Mouse (Mus musculus) myocyte (in vitro differentiated cells): ENCODE data around the gene Stag1. TPM values are rescaled to one million over a fixed set of nuclear protein-coding genes. Genes with fewer than 3 reads are reported as not detected.

ENCODE experiments used
- H3K27me3 ChIP-seq: one replicate; pipeline ENCODE4 v1.6.1; 2011; ENCODE audit not compliant: control insufficient read depth, insufficient read depth, insufficient read length
- H3K36me3 ChIP-seq: one replicate; pipeline ENCODE4 v1.6.1; 2011; ENCODE audit not compliant: control insufficient read depth, insufficient read depth
- H3K4me2 ChIP-seq: one replicate; pipeline ENCODE4 v1.6.1; 2011; ENCODE audit warnings: low read depth, control low read depth
- H3K4me3 ChIP-seq: one replicate; pipeline ENCODE4 v1.5.1; 2011; ENCODE audit warnings: mild to moderate bottlenecking, control low read depth, moderate library complexity
- H3K79me2 ChIP-seq: one replicate; pipeline ENCODE4 v1.6.1; 2011; ENCODE audit not compliant: control insufficient read depth, insufficient read depth
- H3ac ChIP-seq: one replicate; pipeline ENCODE4 v1.6.1; 2011; ENCODE audit not compliant: control insufficient read depth, insufficient read length
- CEBPB ChIP-seq: IDR thresholded peaks from 2 replicates; pipeline ENCODE4 v1.6.1; 2011; ENCODE audit warnings: mild to moderate bottlenecking, moderate library complexity; ENCODE audit not compliant: poor library complexity, insufficient read depth, severe bottlenecking
- E2F4 ChIP-seq: IDR thresholded peaks from one replicate; pipeline ENCODE4 v1.6.1; 2011; ENCODE audit warnings: mild to moderate bottlenecking, control low read depth, moderate library complexity; ENCODE audit not compliant: insufficient read depth
- MAX ChIP-seq: IDR thresholded peaks from one replicate; pipeline ENCODE4 v1.6.1; 2011; ENCODE audit warnings: low read depth, mild to moderate bottlenecking, control low read depth
- MYOD1 ChIP-seq, 3 experiments: IDR thresholded peaks; one replicate each; pipeline ENCODE4 v1.6.1; 2011; ENCODE audit warnings: control low read depth in 2 of 3, low read depth in 2 of 3, mild to moderate bottlenecking in 2 of 3, moderate library complexity in 1 of 3; ENCODE audit not compliant: insufficient read length in 2 of 3, control insufficient read depth in 1 of 3
- MYOG ChIP-seq, 3 experiments: IDR thresholded peaks; one replicate each; pipeline ENCODE4 v1.6.1; 2011; ENCODE audit warnings: control low read depth in 2 of 3, low read depth in 2 of 3, mild to moderate bottlenecking in 2 of 3; ENCODE audit not compliant: insufficient read length in 2 of 3, control insufficient read depth in 1 of 3, insufficient read depth in 1 of 3
- POLR2A ChIP-seq: IDR thresholded peaks from one replicate; pipeline ENCODE4 v1.6.1; 2011; ENCODE audit warnings: low read depth, mild to moderate bottlenecking, control low read depth, moderate library complexity; ENCODE audit not compliant: insufficient read length
- POLR2AphosphoS2 ChIP-seq: IDR thresholded peaks from one replicate; pipeline ENCODE4 v1.6.1; 2011; ENCODE audit warnings: low read depth, control low read depth; ENCODE audit not compliant: insufficient read length
- REST ChIP-seq: IDR thresholded peaks from one replicate; pipeline ENCODE4 v1.6.1; 2011; ENCODE audit warnings: mild to moderate bottlenecking, control low read depth, moderate library complexity; ENCODE audit not compliant: insufficient read depth, insufficient read length
- SRF ChIP-seq: IDR thresholded peaks from one replicate; pipeline ENCODE4 v1.6.1; 2011; ENCODE audit warnings: low read depth; ENCODE audit not compliant: control insufficient read depth, insufficient read length
- TCF12 ChIP-seq: IDR thresholded peaks from one replicate; pipeline ENCODE4 v1.6.1; 2011; ENCODE audit warnings: mild to moderate bottlenecking, control low read depth; ENCODE audit not compliant: poor library complexity, insufficient read depth, severe bottlenecking
- TCF3 ChIP-seq: IDR thresholded peaks from one replicate; pipeline ENCODE4 v1.6.1; 2011; ENCODE audit warnings: low read depth, control low read depth; ENCODE audit not compliant: insufficient read length
- USF1 ChIP-seq: IDR thresholded peaks from one replicate; pipeline ENCODE4 v1.6.1; 2011; ENCODE audit warnings: low read depth, mild to moderate bottlenecking, control low read depth, moderate library complexity
- polyA plus RNA-seq: library from polyadenylated mRNA; unstranded; fragments of >200 nt; fragmentation: generic; extraction: Trizol; gene quantifications from one replicate; pipeline ENCODE4 v1.2.1, GENCODE M21; 2012; ENCODE audit warnings: missing spikeins

Stag1 gene
- polyA plus RNA-seq, 1 experiment, result 5.9 TPM

GRCm38 (mm10) chr9:100560251-100560890, 37.2 kb upstream of the Stag1 start:
- Histone ChIP-seq H3K4me3 (no peak overlapping the region), H3ac (no peak overlapping the region), H3K79me2 (no peaks in the 10 kb centered on the region), H3K27me3 (no peaks in the 10 kb centered on the region), H3K36me3 (no peaks in the 10 kb centered on the region), H3K4me2 (no peak overlapping the region)
- TF ChIP-seq MAX (no peak), CEBPB (no peak), SRF (no peak), POLR2A (no peak), REST (no peak), TCF12 (no peak), MYOG (IDR thresholded peaks at IDR 0.05; ENCODE audit: control insufficient read depth in 1 of 3, insufficient read depth in 1 of 3, insufficient read length in 2 of 3, low read depth in 2 of 3) (no peak), POLR2AphosphoS2 (no peak), MYOD1 (IDR thresholded peaks at IDR 0.05; ENCODE audit: control insufficient read depth in 1 of 3, insufficient read length in 2 of 3, low read depth in 2 of 3) (no peak), TCF3 (no peak), USF1 (no peak), E2F4 (no peak)

GRCm38 (mm10) chr9:100569798-100570625, 27.6 kb upstream of the Stag1 start:
- H3ac ChIP-seq, result no peak overlapping the region
- peak; percentile 14 for TF ChIP-seq REST
- no peak for TF ChIP-seq TCF3
- no peak for TF ChIP-seq USF1
- no peak for TF ChIP-seq POLR2AphosphoS2
- TF ChIP-seq MYOD1 (IDR thresholded peaks at IDR 0.05; ENCODE audit: control insufficient read depth in 1 of 3, insufficient read length in 2 of 3, low read depth in 2 of 3), result no peak
- TF ChIP-seq MYOG (IDR thresholded peaks at IDR 0.05; ENCODE audit: control insufficient read depth in 1 of 3, insufficient read depth in 1 of 3, insufficient read length in 2 of 3, low read depth in 2 of 3), result no peak
- TF ChIP-seq E2F4, result no peak
- TF ChIP-seq MAX, result no peak
- no peak overlapping the region for H3K4me2 ChIP-seq
- no peak overlapping the region for H3K4me3 ChIP-seq
- no peaks in the 10 kb centered on the region for H3K27me3 ChIP-seq
- no peaks in the 10 kb centered on the region for H3K36me3 ChIP-seq
- H3K79me2 ChIP-seq, result no peaks in the 10 kb centered on the region

GRCm38 (mm10) chr9:100570626-100571233, 26.9 kb upstream of the Stag1 start, which contains the start of gene Slc35g2:
Gene Slc35g2 (minus strand): TSS chr9:100571090.
- H3K4me3 ChIP-seq, result no peak within 1 kb of the TSS
- H3ac ChIP-seq, result no peak within 1 kb of the TSS
- no peaks in the 10 kb centered on the region for H3K36me3 ChIP-seq
- TF ChIP-seq TCF12, result no peak
- TF ChIP-seq MAX, result no peak
- H3K27me3 ChIP-seq, result no peaks in the 10 kb centered on the region
- H3K79me2 ChIP-seq, result no peaks in the 10 kb centered on the region
- no peak within 1 kb of the TSS for H3K4me2 ChIP-seq

- H3K36me3 ChIP-seq, result no peaks in the 10 kb centered on the region
- TF ChIP-seq MYOD1 (IDR thresholded peaks at IDR 0.05; ENCODE audit: control insufficient read depth in 1 of 3, insufficient read length in 2 of 3, low read depth in 2 of 3) (no peak), POLR2AphosphoS2 (no peak), MYOG (IDR thresholded peaks at IDR 0.05; ENCODE audit: control insufficient read depth in 1 of 3, insufficient read depth in 1 of 3, insufficient read length in 2 of 3, low read depth in 2 of 3) (no peak), TCF12 (no peak), CEBPB (no peak), REST (no peak), SRF (no peak), E2F4 (no peak), USF1 (no peak), MAX (no peak), TCF3 (no peak), POLR2A (no peak)
- H3K4me3 ChIP-seq, result no peak overlapping the region
- no peak overlapping the region for H3K4me2 ChIP-seq
- no peaks in the 10 kb centered on the region for H3K27me3 ChIP-seq
- H3ac ChIP-seq, result no peak overlapping the region
- H3K79me2 ChIP-seq, result no peaks in the 10 kb centered on the region
Observed at GRCm38 (mm10) chr9:100571511-100571910, 26.1 kb upstream of the Stag1 start.

GRCm38 (mm10) chr9:100573300-100573699, 24.3 kb upstream of the Stag1 start:
- H3K27me3 ChIP-seq, result no peaks in the 10 kb centered on the region
- H3K4me2 ChIP-seq, result no peak overlapping the region
- H3ac ChIP-seq, result no peak overlapping the region
- no peaks in the 10 kb centered on the region for H3K79me2 ChIP-seq
- no peak for TF ChIP-seq MYOD1 (IDR thresholded peaks at IDR 0.05; ENCODE audit: control insufficient read depth in 1 of 3, insufficient read length in 2 of 3, low read depth in 2 of 3)
- no peak for TF ChIP-seq POLR2AphosphoS2
- no peaks in the 10 kb centered on the region for H3K36me3 ChIP-seq
- no peak overlapping the region for H3K4me3 ChIP-seq
